Mouse (Mus musculus): ENCODE data around the gene Fam20c. TPM values are rescaled to one million over a fixed set of nuclear protein-coding genes. Genes with fewer than 3 reads are reported as not detected.

Fam20c gene
- polyA plus RNA-seq, 1 experiment from 2014 or later, result 6.2 TPM

GRCm38 (mm10) chr5:138735201-138735757 is 19.0 kb upstream of the Fam20c start:
- ATAC-seq (ENCODE audit: insufficient number of reproducible peaks, low FRiP score), result no peak
- no peak overlapping the region for H3K27ac ChIP-seq (ENCODE audit: poor library complexity, severe bottlenecking)
- 84% methylated on average over 8 of the region's 8 CpGs for WGBS

GRCm38 (mm10) chr5:138740150-138740549 is 14.2 kb upstream of the Fam20c start:
- H3K9ac ChIP-seq, result no peak overlapping the region
- no peaks in the 10 kb centered on the region for H3K36me3 ChIP-seq
- 0 out of 2 replicates have a peak, but pooled peaks cover 8% of the 10 kb centered on the region for H3K9me3 ChIP-seq (replicated peaks)
- 0 out of 2 replicates have a peak, but pooled peaks cover 3% of the 10 kb centered on the region for H3K27me3 ChIP-seq (replicated peaks)
- WGBS, result 79% methylated on average over 3 of the region's 3 CpGs
- 0 out of 2 replicates have a peak, but pooled peaks cover 8% of the 10 kb centered on the region for H3K4me1 ChIP-seq (replicated peaks)
- no peak for ATAC-seq (ENCODE audit: insufficient number of reproducible peaks, low FRiP score)
- no peak overlapping the region for H3K4me3 ChIP-seq
- H3K4me2 ChIP-seq, result no peak overlapping the region
- H3K27ac ChIP-seq (ENCODE audit: poor library complexity, severe bottlenecking), result no peak overlapping the region

More at GRCm38 (mm10) chr5:138735201-138735757, 19.0 kb upstream of the Fam20c start:
- Histone ChIP-seq H3K9me3 (replicated peaks) (0 out of 2 replicates have a peak, but pooled peaks cover 8% of the 10 kb centered on the region), H3K9ac (no peak overlapping the region), H3K27me3 (replicated peaks) (no peaks in the 10 kb centered on the region), H3K36me3 (no peaks in the 10 kb centered on the region), H3K4me1 (replicated peaks) (peaks cover 22% of the 10 kb centered on the region), H3K4me3 (no peak overlapping the region), H3K4me2 (no peak overlapping the region)

- no peak for ATAC-seq (ENCODE audit: insufficient number of reproducible peaks, low FRiP score)
- no peak overlapping the region for H3K4me3 ChIP-seq
- H3K27me3 ChIP-seq (replicated peaks), result 0 out of 2 replicates have a peak, but pooled peaks cover 3% of the 10 kb centered on the region
- H3K9ac ChIP-seq, result no peak overlapping the region
- no peaks in the 10 kb centered on the region for H3K36me3 ChIP-seq
- H3K27ac ChIP-seq (ENCODE audit: poor library complexity, severe bottlenecking), result no peak overlapping the region
- 70% methylated on average over 5 of the region's 5 CpGs for WGBS
- H3K4me1 ChIP-seq (replicated peaks), result 0 out of 2 replicates have a peak, but pooled peaks cover 8% of the 10 kb centered on the region
- 0 out of 2 replicates have a peak, but pooled peaks cover 8% of the 10 kb centered on the region for H3K9me3 ChIP-seq (replicated peaks)
- H3K4me2 ChIP-seq, result no peak overlapping the region
These were observed 12.8 kb upstream of the Fam20c start for GRCm38 (mm10) chr5:138741516-138741915.

GRCm38 (mm10) chr5:138742281-138742680 is 12.0 kb upstream of the Fam20c start:
- no peaks in the 10 kb centered on the region for H3K36me3 ChIP-seq
- no peak for ATAC-seq (ENCODE audit: insufficient number of reproducible peaks, low FRiP score)
- WGBS, result 76% methylated on average over 5 of the region's 5 CpGs
- H3K27me3 ChIP-seq (replicated peaks), result 0 out of 2 replicates have a peak, but pooled peaks cover 3% of the 10 kb centered on the region
- no peak overlapping the region for H3K27ac ChIP-seq (ENCODE audit: poor library complexity, severe bottlenecking)
- no peak overlapping the region for H3K4me2 ChIP-seq
- H3K9me3 ChIP-seq (replicated peaks), result 0 out of 2 replicates have a peak, but pooled peaks cover 8% of the 10 kb centered on the region
- H3K4me1 ChIP-seq (replicated peaks), result 0 out of 2 replicates have a peak, but pooled peaks cover 8% of the 10 kb centered on the region
- H3K4me3 ChIP-seq, result no peak overlapping the region
- no peak overlapping the region for H3K9ac ChIP-seq

- Histone ChIP-seq H3K27me3 (replicated peaks) (0 out of 2 replicates have a peak, but pooled peaks cover 3% of the 10 kb centered on the region), H3K27ac (ENCODE audit: poor library complexity, severe bottlenecking) (no peak overlapping the region), H3K9me3 (replicated peaks) (0 out of 2 replicates have a peak, but pooled peaks cover 8% of the 10 kb centered on the region), H3K4me3 (no peak overlapping the region), H3K36me3 (no peaks in the 10 kb centered on the region), H3K4me2 (no peak overlapping the region), H3K9ac (no peak overlapping the region), H3K4me1 (replicated peaks) (0 out of 2 replicates have a peak, but pooled peaks cover 8% of the 10 kb centered on the region)
- ATAC-seq (ENCODE audit: insufficient number of reproducible peaks, low FRiP score), result no peak
- 29% methylated on average over 2 of the region's 2 CpGs for WGBS
These were observed 10.7 kb upstream of the Fam20c start for GRCm38 (mm10) chr5:138743631-138744030.

- H3K4me1 ChIP-seq (replicated peaks), result 0 out of 2 replicates have a peak, but pooled peaks cover 8% of the 10 kb centered on the region
- no peaks in the 10 kb centered on the region for H3K36me3 ChIP-seq
- H3K4me2 ChIP-seq, result no peak overlapping the region
- H3K27me3 ChIP-seq (replicated peaks), result 0 out of 2 replicates have a peak, but pooled peaks cover under 1% of the 10 kb centered on the region
- WGBS, result 88% methylated on average over 5 of the region's 5 CpGs
- H3K9ac ChIP-seq, result no peak overlapping the region
- no peaks in the 10 kb centered on the region for H3K9me3 ChIP-seq (replicated peaks)
- no peak for ATAC-seq (ENCODE audit: insufficient number of reproducible peaks, low FRiP score)
- H3K4me3 ChIP-seq, result no peak overlapping the region
- no peak overlapping the region for H3K27ac ChIP-seq (ENCODE audit: poor library complexity, severe bottlenecking)
These were observed 8.8 kb upstream of the Fam20c start for GRCm38 (mm10) chr5:138745378-138746099.

GRCm38 (mm10) chr5:138753269-138753668 is 1.0 kb upstream of the Fam20c start:
- Histone ChIP-seq H3K27ac (ENCODE audit: poor library complexity, severe bottlenecking) (no peak overlapping the region), H3K9me3 (replicated peaks) (no peaks in the 10 kb centered on the region), H3K27me3 (replicated peaks) (peaks cover 60% of the 10 kb centered on the region), H3K4me3 (no peak overlapping the region), H3K9ac (no peak overlapping the region), H3K4me1 (replicated peaks) (peaks cover 26% of the 10 kb centered on the region), H3K4me2 (peak overlapping the region; percentile 92), H3K36me3 (no peaks in the 10 kb centered on the region)
- ATAC-seq (ENCODE audit: insufficient number of reproducible peaks, low FRiP score), result no peak
- WGBS, result 64% methylated on average over 4 of the region's 4 CpGs

GRCm38 (mm10) chr5:138753946-138754302 is 390 bp upstream of the Fam20c start:
- Histone ChIP-seq H3K27ac (ENCODE audit: poor library complexity, severe bottlenecking) (no peak overlapping the region), H3K4me1 (replicated peaks) (peaks cover 26% of the 10 kb centered on the region), H3K4me3 (peak overlapping the region; percentile 68), H3K27me3 (replicated peaks) (peaks cover 63% of the 10 kb centered on the region), H3K9ac (peak overlapping the region; percentile 85), H3K4me2 (peak overlapping the region; percentile 92), H3K36me3 (no peaks in the 10 kb centered on the region), H3K9me3 (replicated peaks) (no peaks in the 10 kb centered on the region)
- 7% methylated on average over 9 of the region's 9 CpGs for WGBS
- no peak for ATAC-seq (ENCODE audit: insufficient number of reproducible peaks, low FRiP score)

GRCm38 (mm10) chr5:138755121-138755452 is 773 bp downstream of the Fam20c start:
- no peaks in the 10 kb centered on the region for H3K9me3 ChIP-seq (replicated peaks)
- peaks cover 63% of the 10 kb centered on the region for H3K27me3 ChIP-seq (replicated peaks)
- H3K4me1 ChIP-seq (replicated peaks), result peaks cover 26% of the 10 kb centered on the region
- ATAC-seq (ENCODE audit: insufficient number of reproducible peaks, low FRiP score), result no peak; the same call in 1 of the 2 replicates
- peak overlapping the region; percentile 85 for H3K9ac ChIP-seq
- no peak overlapping the region for H3K27ac ChIP-seq (ENCODE audit: poor library complexity, severe bottlenecking)
- whole genome bisulfite sequencing, result under 1% methylated on average over 34 of the region's 34 CpGs
- peak overlapping the region; percentile 68 for H3K4me3 ChIP-seq
- H3K4me2 ChIP-seq, result peak overlapping the region; percentile 92
- no peaks in the 10 kb centered on the region for H3K36me3 ChIP-seq

GRCm38 (mm10) chr5:138755453-138756301 is 1.4 kb downstream of the Fam20c start:
- Histone ChIP-seq H3K9ac (peak overlapping the region; percentile 85), H3K4me1 (replicated peaks) (peaks cover 26% of the 10 kb centered on the region), H3K9me3 (replicated peaks) (no peaks in the 10 kb centered on the region), H3K4me2 (peak overlapping the region; percentile 92), H3K27me3 (replicated peaks) (peaks cover 63% of the 10 kb centered on the region), H3K27ac (ENCODE audit: poor library complexity, severe bottlenecking) (no peak overlapping the region), H3K4me3 (peak overlapping the region; percentile 68), H3K36me3 (no peaks in the 10 kb centered on the region)
- no peak for ATAC-seq (ENCODE audit: insufficient number of reproducible peaks, low FRiP score)
- WGBS, result 1% methylated on average over 61 of the region's 61 CpGs
